Mouse (Mus musculus) telencephalon, adult 2 months (tissue): ENCODE measurements around the gene Mkln1.

Experiments used
- DNase-seq: peaks from one replicate; pipeline ENCODE4 v3.0.0-alpha.2; 2011; ENCODE audit warnings: low read depth, low spot score

Mkln1 gene

DNA sequence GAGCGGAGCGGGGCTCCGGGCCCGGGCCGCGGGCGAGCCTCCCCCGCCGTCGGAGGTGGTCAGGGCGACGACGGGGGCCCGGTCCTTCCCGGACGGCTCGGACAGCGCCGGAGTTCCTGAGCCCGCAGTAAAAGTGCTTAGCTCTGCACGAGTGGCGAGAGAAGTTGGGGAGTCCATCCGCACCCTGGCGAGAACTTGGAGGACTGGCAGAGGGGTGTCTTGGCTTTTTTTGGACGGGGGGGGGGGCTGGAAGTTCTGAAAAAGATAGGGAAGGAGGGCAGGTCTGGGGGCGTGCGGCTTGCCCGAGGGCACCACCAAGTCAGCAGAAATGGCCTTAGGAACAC is 643 bp downstream of the Mkln1 start:
- no peak for DNase-seq

DNA sequence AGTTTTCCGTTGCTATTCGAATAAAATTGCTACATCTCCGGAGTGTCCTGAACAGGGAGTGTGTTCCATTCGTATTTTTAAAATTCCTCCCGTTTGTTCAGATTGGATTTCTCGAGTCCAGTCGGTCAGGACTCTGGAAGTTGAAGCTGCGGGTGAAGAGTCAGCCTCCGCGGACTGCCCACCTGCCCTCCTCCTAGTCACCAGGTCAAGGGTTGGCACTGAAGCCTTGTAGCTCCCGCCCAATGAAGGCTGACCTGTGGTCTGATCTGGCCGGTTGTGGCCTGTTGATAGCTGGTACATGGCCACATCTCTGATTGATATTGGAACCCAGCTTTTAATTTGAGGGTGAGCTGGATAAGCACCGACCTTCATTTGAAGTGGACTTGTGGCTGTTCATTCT is 1.0 kb downstream of the Mkln1 start:
- no peak for DNase-seq

DNA sequence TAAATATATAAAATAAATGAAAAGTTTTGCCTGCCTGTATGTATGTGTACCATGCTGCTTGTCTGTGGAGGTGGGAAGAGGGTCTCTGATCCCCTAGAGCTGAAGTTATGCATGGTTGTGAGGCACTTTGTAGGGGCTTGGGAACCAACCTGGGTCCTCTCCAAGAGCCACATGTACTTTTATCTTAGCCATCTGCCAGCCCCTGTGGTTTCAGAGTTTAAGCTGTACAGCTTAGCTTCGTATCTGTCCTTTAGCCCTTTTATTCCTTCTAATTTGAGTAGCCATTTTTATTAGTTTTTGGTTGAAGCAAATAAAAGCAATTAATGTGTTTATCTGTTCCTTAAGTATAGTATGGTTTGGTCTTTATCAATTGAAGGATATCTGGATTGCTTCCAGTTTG is 12.5 kb downstream of the Mkln1 start:
- DNase-seq = no peak

DNA sequence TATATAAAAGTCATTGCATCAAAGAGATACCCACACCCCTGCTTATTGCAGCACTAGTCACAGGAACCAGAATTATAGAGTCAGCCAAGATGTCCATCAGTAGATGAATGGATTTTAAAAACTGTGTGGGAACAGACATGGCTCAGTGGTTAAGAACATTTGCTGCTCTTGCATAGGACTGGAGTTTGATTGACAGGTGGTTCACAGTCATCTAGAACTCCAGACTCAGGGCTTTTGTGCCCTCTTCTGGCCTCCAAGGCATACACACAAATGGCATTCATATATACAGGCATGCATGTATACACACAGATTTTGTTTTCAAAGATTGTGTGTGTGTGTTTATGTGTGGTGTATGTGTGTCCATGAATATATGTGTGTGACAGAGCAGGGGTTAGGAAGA is 14.0 kb downstream of the Mkln1 start:
- DNase-seq = no peak

DNA sequence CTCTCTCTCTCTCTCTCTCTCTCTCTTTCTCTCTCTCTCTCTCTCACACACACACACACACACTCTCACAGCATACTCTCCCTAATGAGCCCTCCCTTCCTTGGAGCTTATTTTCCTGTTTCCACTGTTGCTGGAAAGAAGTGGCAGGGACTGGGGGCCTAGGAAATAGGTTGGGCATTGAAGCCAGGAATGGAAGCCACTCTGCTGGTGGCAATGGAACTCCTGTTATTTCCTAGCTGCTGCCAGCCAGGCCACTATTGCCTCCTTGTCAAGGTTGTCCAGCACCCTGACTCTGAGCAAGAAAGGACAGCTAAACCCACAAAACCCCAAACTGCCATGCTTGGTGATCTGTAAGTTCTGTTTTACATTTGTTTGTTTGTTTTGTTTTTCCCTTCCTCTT is 15.0 kb downstream of the Mkln1 start:
- no peak for DNase-seq

DNA sequence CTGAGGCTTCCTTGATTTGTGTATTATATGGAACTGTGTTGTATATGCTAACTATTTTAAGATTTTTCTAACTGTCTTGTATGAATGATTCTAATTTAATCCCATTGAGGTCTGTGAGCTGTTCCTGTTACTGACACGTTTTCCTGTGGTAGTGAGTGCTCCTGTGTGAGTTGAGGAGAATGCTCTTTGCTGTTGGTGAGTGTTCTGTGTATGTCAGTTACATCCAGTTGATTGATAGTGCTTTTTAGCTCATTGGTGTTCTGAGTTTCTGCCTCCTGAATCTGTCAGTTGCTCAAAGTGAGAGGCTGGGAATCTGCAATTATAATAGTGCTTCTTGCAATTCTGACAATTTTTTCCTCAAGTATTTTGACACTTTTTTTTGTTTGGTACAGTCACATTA is 15.8 kb downstream of the Mkln1 start:
- DNase-seq = no peak

DNA sequence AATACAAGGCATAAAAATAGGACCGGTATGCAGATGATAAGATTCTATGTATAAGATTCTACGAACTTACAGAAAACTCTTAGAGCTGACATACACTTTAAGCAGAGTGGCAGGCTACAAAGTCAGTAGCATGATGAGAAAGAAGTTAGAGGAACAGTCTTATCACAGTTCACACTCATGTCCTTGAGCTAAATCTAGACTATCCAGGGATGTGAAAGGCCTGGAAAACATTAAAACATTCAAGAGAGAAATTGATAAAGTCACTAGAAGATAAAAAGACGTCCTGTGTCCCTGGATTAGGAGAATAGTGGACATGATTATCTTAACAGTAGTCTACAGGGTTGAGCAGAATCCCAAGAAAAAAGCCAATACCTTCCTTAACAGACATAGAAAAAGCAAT is 26.9 kb downstream of the Mkln1 start:
- no peak for DNase-seq

DNA sequence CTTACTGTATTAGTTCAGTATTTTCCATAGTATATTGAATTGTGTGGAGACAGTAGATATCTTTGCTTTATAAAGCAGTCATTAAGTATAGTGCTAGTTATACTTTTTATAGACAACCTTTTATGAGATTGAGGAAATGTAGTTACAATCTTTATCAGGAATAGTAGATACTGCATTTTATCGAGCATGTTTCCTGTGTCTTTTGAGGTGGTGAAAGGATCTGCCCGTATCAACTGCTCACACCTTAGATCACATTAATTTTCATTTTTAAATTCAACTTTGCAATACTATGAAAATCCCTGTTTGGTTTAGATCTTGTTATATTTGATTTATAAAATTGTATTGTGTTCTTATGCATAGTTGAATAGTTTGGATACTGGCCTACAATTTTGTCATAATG is 38.7 kb downstream of the Mkln1 start:
- no peak for DNase-seq

DNA sequence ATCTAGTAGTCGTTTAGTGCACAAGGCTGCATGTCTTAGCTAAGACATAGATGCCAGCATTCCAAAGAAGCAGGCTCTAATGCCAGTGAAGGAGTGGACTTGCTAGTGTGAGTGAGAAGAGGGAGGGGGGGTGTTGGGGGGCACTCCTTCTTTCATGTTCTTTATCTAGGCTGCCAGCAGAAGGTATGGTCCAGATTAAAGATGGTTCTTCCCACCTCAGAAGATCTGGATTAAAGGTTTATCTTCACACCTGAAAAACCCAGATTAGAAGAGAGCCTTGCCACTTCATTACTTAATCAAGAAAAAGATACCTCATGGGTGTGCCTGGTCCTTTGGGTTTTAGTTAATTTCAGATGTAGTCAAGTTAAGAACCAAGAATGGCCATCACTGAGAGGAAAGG is 46.7 kb downstream of the Mkln1 start:
- no peak for DNase-seq

DNA sequence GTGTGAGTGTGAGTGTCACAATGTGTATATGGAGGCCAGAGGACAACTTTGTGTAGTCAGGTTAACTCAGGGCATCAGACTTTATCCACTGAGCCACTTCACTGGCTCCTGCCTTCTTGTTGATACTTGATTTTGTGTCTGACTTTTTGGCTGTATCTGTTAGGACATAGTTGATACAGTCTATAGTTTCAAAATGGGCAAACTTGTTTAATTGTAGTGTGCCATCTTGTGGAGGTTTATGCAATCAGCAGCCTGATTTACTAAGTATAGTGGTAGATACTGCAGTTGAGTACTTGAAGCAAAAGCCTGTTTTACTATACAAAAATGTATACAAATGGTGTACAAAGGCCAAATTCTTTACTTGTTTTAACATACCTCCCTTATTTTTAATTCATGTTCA is 55.2 kb downstream of the Mkln1 start:
- peak; percentile 13 for DNase-seq

DNA sequence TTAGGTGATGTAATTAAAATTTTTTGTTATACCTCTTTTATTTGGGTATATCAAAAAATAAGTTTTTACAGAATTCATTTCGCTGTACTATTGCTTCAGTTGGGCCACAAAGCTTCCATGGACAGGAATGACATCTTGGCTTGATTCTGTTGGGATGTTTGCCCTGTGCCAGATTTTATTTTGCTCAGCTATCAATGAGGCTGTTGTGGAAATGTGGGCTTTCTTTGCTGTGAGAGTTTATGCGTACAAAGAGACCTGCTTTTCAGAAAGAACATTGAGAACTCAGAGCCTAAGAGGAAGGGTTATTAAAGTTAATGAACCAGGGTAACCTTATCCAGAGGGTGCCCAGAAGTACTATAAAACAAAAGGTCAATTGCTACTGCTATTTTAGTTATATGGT is 56.8 kb downstream of the Mkln1 start:
- peak; percentile 28 for DNase-seq

DNA sequence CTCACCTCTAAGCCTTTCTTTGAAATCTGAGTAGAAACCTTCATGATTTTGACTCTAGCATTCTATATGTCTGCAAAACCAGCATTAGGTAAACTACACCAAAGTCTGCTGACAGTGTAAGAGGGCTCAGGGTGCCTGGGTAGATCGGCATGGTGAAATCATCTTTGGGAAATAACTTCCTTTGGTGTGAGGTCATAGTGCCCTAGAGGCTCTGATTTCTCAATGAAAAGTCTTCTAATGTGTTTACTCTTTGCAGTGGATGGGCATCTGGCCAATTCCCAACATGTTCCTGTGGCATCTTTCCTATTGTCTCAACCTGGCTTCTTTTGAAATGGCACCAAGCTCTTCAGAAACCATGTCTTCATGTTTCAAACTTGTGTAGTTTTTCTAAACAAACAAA is 58.5 kb downstream of the Mkln1 start:
- no peak for DNase-seq

DNA sequence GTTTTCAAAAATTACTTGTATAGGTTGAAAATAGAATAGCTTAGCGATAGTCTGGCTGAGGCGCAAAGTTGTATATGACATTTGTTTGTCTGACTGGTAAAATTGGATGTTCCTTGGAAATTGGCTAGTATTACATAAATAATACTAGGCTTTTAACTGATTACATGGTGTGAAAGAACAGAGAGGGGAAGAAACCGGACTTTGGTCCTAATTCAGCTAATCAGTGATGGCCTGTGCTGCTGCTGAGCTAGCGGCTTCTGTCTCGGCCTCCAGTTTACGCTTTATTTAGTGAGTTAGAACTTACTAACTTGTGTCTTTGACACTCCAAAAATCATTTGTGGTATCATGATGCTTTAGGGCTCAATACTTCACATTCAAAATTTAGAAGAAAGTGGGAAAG is 70.9 kb downstream of the Mkln1 start:
- no peak for DNase-seq

DNA sequence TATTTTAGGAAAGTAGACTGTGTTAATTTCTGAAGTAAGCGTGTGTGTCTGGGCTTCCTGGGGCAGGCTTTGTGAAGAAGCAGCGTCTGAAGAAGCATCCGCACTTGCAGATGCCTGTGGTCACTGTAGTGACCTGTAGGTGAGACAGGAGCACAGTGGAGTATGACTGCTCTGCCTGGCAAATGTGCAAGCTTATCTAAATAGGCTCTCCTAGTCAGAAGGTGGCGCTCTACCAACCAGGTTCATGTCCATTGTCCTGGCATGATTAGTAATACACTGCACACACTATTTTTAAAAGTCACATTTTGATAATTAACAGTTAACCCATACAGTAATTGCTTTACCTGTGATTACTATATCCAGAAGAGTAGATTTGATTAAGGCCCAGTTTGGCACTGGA is 79.7 kb downstream of the Mkln1 start:
- no peak for DNase-seq

DNA sequence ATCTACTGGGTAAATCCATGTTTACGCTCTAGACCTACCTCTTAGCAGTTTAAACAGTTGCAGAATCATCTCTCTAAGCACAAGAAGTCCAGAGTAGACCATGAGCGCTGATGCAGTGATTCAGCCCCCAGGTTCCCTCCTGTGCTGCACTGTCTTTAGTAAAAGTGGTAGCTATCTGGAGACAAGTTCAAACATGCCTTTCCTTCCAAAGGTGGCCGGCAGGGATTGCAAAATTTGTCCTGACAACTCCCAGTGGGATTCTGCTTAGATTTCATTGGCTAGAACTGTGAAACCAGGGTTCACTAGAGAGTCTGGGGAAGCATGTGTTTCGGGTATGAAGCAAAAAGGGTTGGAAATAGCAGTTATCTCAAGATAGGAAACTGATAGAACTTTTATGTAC is 81.5 kb downstream of the Mkln1 start:
- DNase-seq = no peak

DNA sequence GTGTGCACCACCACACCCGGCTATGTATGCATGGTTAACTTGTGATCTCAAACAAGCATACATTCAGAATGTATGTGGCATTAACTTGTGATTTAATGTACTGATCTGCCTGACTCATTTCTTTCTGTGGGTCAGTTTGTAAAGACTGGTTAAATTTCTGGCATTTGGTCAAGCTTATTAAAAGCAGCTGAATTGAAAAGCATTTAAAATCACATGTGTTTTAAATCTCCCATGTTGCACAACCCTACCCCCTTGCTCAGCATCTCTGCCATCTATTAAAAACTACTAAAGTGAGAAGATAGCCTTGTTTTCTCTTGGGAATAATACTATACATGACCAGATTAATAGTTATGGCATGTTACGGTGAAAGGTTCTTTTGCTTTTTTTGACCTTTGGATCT is 88.1 kb downstream of the Mkln1 start:
- DNase-seq = no peak

DNA sequence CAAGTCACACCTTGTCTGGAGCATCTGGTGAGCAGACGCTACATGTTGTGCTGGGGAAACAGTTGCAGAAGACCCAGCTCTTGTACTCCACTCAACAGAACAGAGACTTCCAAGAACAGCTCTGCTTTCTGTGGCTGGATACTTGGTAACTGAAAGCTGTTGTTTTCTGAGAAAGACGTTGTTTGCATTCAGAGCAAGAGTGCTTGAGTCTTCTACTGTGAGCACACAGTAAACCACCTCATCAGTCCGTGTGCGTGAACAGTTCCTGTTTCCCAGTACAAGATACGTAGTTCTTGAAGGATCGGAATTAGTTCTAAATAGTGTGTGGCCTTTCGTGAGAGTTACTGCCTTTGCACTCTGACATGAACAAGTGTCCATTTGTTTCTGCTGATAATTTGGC is 91.4 kb downstream of the Mkln1 start:
- DNase-seq = no peak

DNA sequence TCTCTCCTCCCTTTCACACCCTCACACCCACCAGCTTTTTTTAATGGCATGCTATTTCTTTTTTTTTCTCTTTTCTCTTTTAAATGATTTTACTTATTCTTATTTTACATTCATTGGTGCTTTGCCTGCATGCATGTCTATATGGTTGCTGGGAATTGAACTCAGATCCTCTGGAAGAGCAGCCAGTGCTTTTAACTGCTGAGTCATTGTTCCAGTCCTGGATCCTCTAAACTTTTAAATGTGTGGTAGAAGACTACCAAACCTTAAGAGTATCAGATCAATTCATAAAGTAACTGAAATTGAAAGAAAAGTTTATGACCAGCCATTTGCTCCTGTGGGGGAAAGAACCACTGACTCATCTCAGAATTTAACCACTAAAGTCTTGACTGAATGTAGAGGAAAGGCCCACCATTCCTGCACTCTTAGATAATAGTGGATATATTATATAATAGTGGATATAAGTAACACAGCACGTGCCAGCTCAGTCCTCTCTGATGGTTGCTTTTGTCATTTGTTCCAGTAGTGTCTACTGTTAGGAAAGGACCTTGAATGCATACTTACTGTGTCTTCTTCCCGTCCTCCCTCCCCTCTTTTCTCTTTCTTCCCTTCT is 96.7 kb downstream of the Mkln1 start:
- no peak for DNase-seq

DNA sequence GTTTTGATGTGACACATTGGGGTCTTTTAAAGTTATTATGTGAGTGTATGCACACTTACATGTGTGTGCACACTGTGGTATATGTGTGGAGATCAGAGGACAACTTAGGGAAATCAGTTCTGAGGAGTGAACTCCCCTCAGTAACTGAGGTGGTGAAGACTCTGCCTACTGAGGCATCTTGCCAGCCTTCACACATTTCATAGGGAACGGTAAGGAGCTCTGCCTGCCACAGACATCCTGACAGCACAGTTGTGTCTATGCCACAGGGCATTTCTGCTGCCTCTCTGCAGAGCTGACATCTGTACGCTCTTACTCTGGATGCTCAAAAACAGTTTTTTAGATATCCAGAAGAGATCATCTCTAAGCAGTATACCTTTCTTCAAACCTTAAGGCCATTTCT is 97.7 kb downstream of the Mkln1 start:
- DNase-seq = no peak

DNA sequence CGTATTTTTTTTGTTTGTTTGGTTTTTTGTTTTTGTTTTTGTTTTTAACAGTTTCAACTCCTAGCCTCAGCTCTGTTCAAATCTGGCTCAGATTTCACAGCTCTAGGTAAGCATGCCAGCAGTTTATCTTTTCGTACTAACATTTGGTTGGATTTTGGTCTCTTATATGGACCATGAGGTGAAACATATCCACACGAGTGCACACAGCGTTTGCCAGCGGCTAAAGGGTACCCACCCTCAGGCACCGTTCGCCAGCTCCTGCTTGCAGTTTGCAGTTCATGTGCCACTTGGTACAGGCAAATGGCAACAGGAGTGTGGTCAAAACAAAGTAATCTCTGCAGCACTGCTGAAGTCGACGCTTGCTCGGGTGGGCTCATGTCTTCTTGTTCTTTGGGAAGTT is 101.3 kb downstream of the Mkln1 start:
- DNase-seq = no peak

DNA sequence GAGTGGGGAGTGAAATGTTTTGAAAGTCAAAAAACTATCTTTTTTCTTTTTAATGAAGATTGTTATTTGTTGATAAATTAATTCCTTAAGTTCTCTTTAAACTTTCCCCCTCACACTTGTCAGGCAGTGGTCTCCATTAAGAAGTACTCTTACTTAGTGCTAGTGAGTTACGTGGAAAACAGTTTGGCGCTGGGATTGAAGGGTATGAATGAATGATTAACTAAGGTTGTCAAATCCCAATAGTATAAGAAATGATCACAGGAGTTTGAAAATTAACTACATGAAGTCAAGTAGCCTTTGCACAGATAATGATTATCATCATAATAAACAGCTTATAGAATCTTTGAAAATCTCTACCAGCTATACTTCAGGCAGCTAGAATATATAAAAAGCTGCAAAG is 101.7 kb downstream of the Mkln1 start:
- DNase-seq = no peak

DNA sequence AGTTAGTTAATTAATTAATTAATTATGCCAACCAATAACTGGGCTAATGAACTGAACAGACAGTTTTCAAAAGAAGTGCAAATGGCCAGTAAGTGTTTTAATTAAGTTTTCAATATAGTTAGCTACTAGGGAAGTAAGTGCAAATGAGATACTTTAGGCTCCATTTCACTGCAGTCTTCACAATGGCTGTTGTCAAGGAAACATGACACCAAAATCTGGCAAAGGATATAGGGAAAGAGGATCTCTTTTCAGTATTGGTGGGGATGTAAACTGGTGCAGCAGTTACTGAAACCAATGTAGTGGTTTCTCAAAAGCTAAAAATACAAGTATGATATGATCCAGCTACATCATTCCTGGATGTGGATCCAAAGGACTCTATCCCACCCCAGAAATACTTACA is 102.2 kb downstream of the Mkln1 start:
- DNase-seq = no peak

DNA sequence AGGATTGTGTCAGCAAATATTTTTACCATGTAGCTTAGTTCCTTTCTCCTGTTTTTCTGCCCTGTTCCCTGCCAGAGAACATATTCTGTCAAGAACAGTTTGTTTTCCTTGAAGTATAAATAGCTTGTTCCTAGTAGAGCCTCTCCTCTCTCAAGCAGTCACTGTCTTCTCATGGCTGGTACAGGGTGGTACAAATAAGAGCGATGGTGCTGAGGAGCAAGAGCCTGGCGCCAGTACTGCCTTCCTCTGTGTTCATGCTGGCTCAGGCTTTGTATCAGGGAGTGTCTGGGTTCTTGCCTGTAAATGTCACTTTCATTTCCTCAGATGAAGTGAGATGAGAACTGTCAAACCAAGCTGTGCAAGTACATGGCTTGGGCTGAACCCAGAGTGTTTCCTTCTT is 104.1 kb downstream of the Mkln1 start:
- DNase-seq = peak; percentile 45

DNA sequence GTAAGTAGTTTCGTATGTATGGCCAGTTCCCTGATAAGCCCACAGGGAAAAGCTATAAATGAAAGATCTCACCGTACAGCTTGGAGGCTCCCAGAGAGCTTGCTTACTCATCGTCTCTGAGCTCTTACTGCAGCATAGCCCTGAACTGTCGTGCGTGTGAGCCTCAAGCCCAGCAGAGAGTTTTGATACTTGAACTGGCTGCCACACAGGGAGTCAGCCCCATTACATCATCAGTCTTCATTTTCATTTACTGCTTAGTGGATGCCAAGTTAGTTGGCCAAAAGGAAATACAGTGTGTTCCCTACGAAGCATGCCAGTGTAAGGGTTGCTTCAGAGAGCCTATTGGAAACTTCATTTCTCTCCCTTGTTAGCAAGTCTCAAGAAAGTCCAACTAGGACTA is 115.2 kb downstream of the Mkln1 start:
- no peak for DNase-seq
